Mouse (Mus musculus): ENCODE results near the gene Esrra.

DNA sequence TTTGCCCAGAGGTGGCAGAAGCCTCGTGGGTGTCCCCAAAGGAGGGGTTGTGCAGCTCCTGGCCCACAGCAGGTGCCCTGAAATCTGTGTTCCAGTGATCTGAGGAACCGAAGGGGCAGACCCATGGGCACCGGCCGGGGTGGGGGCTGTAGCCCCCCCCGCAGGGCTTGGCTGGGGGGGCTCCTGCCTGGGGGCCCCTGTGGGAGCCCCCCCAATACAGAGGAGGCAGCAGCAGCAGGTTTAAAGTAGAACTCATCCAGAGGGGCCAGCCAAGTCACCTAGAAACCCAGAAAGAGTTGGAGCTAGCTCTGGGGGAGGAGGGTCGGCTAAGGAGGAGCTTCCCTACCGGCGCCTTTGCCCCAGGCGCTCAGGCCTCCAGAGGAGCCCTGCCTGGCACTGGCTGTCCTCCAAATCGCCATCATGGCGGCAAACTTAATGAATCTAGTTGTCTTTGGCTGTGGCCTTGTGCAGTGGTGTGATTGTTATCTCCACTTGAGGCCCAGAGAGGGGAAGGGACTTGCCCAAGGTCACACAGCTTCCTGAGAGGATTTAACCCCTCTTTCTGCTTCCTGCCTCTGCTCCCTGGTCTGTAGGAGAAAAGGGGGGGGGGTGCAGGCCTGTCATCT, 49.0 kb upstream of the Esrra start:
- TF ChIP-seq POLR2A (IDR thresholded peaks at IDR 0.05; ENCODE audit: insufficient read depth, low read depth, low read length) (no peak), CTCF (IDR thresholded peaks at IDR 0.05; ENCODE audit: insufficient read depth, low read depth, low read length) (no peak)

Data from olfactory bulb, adult 2 months (tissue).